Mouse (Mus musculus) forebrain, embryonic 11.5 days (tissue): ENCODE results near the gene Ctsk. TPM values are rescaled to one million over a fixed set of nuclear protein-coding genes. Genes with fewer than 3 reads are reported as not detected.

Experiments
- ATAC-seq: fragments of 200-750 bp; cut with Nextera tagmentation; replicated peaks from 2 replicates; pipeline ENCODE4 v1.8.0; 2017; ENCODE audit warnings: moderate TSS enrichment; ENCODE audit not compliant: low FRiP score
- DNase-seq: peaks from one replicate; pipeline ENCODE4 v3.0.0-alpha.2; 2017; ENCODE audit warnings: low spot score
- H3K27ac ChIP-seq: fragments of 300-500 bp; sonication (generic); 2 replicates; pipeline ENCODE4 v1.5.1; 2014; ENCODE audit warnings: low read depth, low read length
- H3K27me3 ChIP-seq: fragments of 300-500 bp; sonication (generic); 2 replicates; pipeline ENCODE4 v1.6.1; 2014; ENCODE audit warnings: mild to moderate bottlenecking, low read length, mixed read lengths; ENCODE audit not compliant: control insufficient read depth, insufficient read depth
- H3K36me3 ChIP-seq: fragments of 300-500 bp; sonication (generic); 2 replicates; pipeline ENCODE4 v1.6.1; 2014; ENCODE audit warnings: mild to moderate bottlenecking, low read length, moderate library complexity, mixed read lengths; ENCODE audit not compliant: control insufficient read depth, insufficient read depth
- H3K4me1 ChIP-seq: fragments of 300-500 bp; sonication (generic); replicated peaks from 2 replicates; pipeline ENCODE4 v1.6.1; 2014; ENCODE audit warnings: low read length, mixed read lengths; ENCODE audit not compliant: control insufficient read depth, insufficient read depth
- H3K4me2 ChIP-seq: fragments of 300-500 bp; sonication (generic); 2 replicates; pipeline ENCODE4 v1.6.1; 2014; ENCODE audit warnings: low read depth, mild to moderate bottlenecking, low read length, moderate library complexity, mixed read lengths; ENCODE audit not compliant: severe bottlenecking
- H3K4me3 ChIP-seq: fragments of 300-500 bp; sonication (generic); 2 replicates; pipeline ENCODE4 v1.5.1; 2014; ENCODE audit warnings: low read depth, low read length
- H3K9ac ChIP-seq: fragments of 300-500 bp; sonication (generic); 2 replicates; pipeline ENCODE4 v1.6.1; 2014; ENCODE audit warnings: low read length
- H3K9me3 ChIP-seq: fragments of 300-500 bp; sonication (generic); 2 replicates; pipeline ENCODE4 v1.6.1; 2016; ENCODE audit warnings: low read length, mixed read lengths; ENCODE audit not compliant: control insufficient read depth
- WGBS: fragments of 180-500 bp; shearing (Covaris S2); extraction: QIAGEN DNeasy Blood & Tissue Kit; methylation state at CpG from one replicate; pipeline ENCODE4 v1.1.7; 2014; 5-methylcytosine and 5-hydroxymethylcytosine counted together
- polyA plus RNA-seq: library from polyadenylated mRNA; unstranded; fragments of >200 nt; fragmentation: Nextera tagmentation; extraction: Ambion mirVana; gene quantifications from 2 replicates; pipeline ENCODE4 v1.2.1, GENCODE M21; 2014

Gene Ctsk
- polyA plus RNA-seq, 1 experiment from 2014 or later: 5.0 TPM

DNA sequence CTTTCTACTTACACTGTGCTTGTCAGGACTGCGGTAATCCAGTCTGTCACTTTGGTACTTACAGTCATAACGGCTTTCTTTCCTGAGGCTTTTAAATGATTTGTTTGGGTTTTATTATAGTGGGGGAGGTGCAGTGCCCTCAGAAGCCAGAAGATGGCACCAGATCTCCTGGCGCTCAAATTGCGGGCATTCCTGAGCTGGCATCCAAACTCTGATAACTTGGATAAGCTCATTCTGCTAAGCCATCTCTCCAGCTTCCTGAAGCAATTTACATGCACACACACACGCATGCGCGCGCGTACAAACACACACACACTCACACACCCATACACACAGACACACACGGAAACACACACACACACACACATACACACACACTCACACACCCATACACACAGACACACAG lies 18.4 kb downstream of the Ctsk start:
- Histone ChIP-seq H3K27me3 (no peaks in the 10 kb centered on the region), H3K4me1 (no peaks in the 10 kb centered on the region), H3K27ac (no peak overlapping the region), H3K9ac (no peak overlapping the region), H3K4me2 (no peak overlapping the region), H3K4me3 (no peak overlapping the region), H3K36me3 (no peaks in the 10 kb centered on the region), H3K9me3 (no peaks in the 10 kb centered on the region)
- WGBS: 33% methylated on average over 10 of the region's 10 CpGs
- ATAC-seq (0 out of 2 replicates have a peak, but pooled peaks have one; percentile 30), DNase-seq (peak; percentile 80)

DNA sequence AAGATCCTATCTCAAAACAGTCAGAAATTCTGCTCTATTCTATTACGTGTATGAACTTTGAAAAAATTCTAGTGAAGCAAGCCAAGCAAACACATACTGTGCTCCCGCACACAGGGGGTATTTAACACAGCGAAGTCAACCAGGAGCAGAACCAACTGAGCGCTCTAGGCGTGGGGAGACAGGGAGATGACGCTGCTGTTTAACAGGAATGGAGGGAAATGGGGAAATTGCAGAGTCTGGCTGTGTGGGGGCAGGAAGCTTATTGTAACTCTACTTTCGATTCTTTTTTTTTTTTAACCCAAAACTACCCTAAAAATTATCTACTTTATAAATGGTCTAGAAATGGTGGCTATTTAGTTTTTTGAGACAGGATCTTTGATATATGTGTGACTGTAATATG lies 19.8 kb downstream of the Ctsk start:
- DNase-seq: no peak
- WGBS: 85% methylated on average over 7 of the region's 7 CpGs
- no peaks in the 10 kb centered on the region for H3K36me3 ChIP-seq
- no peaks in the 10 kb centered on the region for H3K9me3 ChIP-seq
- H3K9ac ChIP-seq: no peak overlapping the region
- no peak for ATAC-seq
- no peaks in the 10 kb centered on the region for H3K4me1 ChIP-seq
- H3K27me3 ChIP-seq: no peaks in the 10 kb centered on the region
- no peak overlapping the region for H3K4me3 ChIP-seq
- H3K27ac ChIP-seq: no peak overlapping the region
- H3K4me2 ChIP-seq: no peak overlapping the region

DNA sequence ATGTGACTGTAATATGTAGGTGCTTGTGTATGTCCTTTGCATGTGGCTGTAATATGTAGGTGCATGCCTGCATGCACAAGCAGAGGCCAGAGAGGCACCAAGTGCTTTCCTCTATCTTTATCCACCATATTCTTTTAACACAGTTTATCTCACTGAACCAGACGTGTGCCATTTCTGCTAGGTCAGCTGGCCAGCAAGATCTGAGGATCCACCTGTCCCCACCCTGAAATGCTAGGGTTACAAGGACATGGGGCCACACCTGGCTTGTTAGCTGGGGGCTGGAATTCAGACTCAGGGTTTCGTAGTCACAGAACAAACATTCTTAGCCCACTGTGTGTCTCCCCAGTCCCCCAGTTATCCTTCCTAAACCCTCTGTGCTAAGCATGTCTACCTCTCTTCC lies 20.3 kb downstream of the Ctsk start:
- H3K4me3 ChIP-seq: no peak overlapping the region
- no peaks in the 10 kb centered on the region for H3K27me3 ChIP-seq
- DNase-seq: no peak
- no peak overlapping the region for H3K27ac ChIP-seq
- no peaks in the 10 kb centered on the region for H3K4me1 ChIP-seq
- no peak for ATAC-seq
- no peak overlapping the region for H3K4me2 ChIP-seq
- WGBS: 81% methylated on average over 2 of the region's 2 CpGs
- no peaks in the 10 kb centered on the region for H3K36me3 ChIP-seq
- H3K9ac ChIP-seq: no peak overlapping the region
- no peaks in the 10 kb centered on the region for H3K9me3 ChIP-seq

DNA sequence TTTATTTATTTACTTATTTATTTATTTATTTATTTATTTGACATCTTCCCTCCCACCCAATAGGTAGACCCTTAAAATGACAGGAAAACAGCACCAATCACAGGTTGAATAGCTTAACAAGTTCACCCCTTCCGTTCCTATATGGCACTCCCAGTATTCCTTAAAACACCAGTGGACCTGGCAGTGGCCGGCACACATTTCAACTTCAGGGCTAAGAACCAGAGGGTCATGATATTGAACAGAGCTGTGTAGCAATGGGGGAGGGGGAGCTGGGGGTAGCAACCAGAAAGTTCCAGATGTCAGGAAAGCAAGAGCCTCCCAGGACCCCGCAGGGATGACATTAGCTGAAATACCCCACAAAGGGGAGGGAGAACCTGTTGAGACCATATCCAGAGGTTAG lies 21.0 kb downstream of the Ctsk start:
- no peak overlapping the region for H3K4me2 ChIP-seq
- DNase-seq: no peak
- no peaks in the 10 kb centered on the region for H3K9me3 ChIP-seq
- no peaks in the 10 kb centered on the region for H3K27me3 ChIP-seq
- no peak for ATAC-seq
- no peak overlapping the region for H3K27ac ChIP-seq
- no peak overlapping the region for H3K4me3 ChIP-seq
- 94% methylated on average over 3 of the region's 3 CpGs for WGBS
- H3K4me1 ChIP-seq: no peaks in the 10 kb centered on the region
- H3K9ac ChIP-seq: no peak overlapping the region
- no peaks in the 10 kb centered on the region for H3K36me3 ChIP-seq

DNA sequence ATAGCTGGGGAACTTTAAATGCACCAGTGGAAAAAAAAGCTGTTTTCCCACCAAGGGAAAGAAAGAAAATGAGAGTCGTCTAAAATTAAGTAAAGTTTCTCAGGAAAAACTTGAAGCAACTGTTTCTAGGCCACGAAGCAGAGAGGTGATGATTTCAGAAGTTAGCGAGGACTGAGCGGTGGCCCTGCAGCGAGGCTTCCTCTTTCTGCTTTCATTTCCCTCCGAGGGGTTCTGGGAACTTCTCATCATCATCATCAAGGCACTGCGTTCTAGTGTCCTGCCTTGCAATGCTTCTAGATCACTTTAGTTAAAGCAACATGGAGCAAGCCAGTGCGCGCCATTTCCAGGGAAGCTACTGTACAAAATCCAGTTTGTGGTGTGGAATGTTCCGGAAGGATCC lies 22.1 kb downstream of the Ctsk start:
- no peak overlapping the region for H3K9ac ChIP-seq
- H3K4me2 ChIP-seq: no peak overlapping the region
- H3K4me3 ChIP-seq: no peak overlapping the region
- WGBS: 92% methylated on average over 10 of the region's 10 CpGs
- H3K27me3 ChIP-seq: no peaks in the 10 kb centered on the region
- ATAC-seq (no peak), DNase-seq (no peak)
- no peak overlapping the region for H3K27ac ChIP-seq
- H3K9me3 ChIP-seq: no peaks in the 10 kb centered on the region
- no peaks in the 10 kb centered on the region for H3K36me3 ChIP-seq
- no peaks in the 10 kb centered on the region for H3K4me1 ChIP-seq

DNA sequence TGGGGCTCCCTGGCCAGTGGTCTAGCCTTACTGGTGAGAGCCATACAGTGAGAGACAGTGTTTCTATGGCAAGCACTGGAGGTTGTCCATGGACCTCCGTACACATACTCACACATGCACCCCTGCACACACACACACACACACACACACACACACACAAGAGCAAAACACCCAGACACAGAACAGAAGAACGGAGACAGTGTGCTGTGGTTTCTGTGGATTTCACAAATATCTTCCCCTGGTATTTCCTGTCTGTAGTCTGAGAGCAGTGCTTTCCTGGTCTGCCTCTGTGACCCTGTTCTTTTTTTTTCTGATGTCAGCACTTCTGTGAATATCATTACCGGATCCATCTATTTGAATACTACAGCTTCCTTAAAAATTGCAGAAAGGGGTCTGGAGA lies 24.6 kb downstream of the Ctsk start:
- no peak overlapping the region for H3K4me3 ChIP-seq
- DNase-seq (no peak), ATAC-seq (no peak)
- no peaks in the 10 kb centered on the region for H3K36me3 ChIP-seq
- no peak overlapping the region for H3K27ac ChIP-seq
- H3K4me1 ChIP-seq: no peaks in the 10 kb centered on the region
- no peak overlapping the region for H3K4me2 ChIP-seq
- 91% methylated on average over 3 of the region's 3 CpGs for WGBS
- H3K9me3 ChIP-seq: no peaks in the 10 kb centered on the region
- H3K9ac ChIP-seq: no peak overlapping the region
- no peaks in the 10 kb centered on the region for H3K27me3 ChIP-seq

DNA sequence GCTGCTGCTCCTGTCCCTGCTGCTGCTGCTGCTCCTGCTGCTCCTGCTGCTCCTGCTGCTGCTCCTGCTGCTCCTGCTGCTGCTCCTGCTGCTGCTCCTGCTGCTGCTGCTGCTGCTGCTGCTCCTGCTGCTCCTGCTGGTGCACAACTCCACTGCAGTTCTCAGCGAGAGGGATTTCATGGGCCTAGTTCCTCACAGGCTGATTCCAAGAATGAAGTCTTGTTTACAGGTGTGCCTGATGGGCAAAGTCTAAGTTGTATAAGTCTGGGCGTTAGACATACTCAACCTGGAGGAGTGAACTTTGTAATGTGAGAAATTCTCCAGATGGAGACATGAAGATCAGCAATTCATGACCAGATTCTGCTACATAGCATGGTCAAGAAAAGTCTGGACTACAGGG lies 25.6 kb downstream of the Ctsk start:
- 79% methylated on average over 2 of the region's 2 CpGs for WGBS
- ATAC-seq: no peak
- no peak overlapping the region for H3K9ac ChIP-seq
- H3K4me3 ChIP-seq: no peak overlapping the region
- H3K4me1 ChIP-seq: no peaks in the 10 kb centered on the region
- no peak overlapping the region for H3K4me2 ChIP-seq
- no peak overlapping the region for H3K27ac ChIP-seq
- no peak for DNase-seq
- no peaks in the 10 kb centered on the region for H3K36me3 ChIP-seq
- H3K9me3 ChIP-seq: no peaks in the 10 kb centered on the region
- H3K27me3 ChIP-seq: no peaks in the 10 kb centered on the region

DNA sequence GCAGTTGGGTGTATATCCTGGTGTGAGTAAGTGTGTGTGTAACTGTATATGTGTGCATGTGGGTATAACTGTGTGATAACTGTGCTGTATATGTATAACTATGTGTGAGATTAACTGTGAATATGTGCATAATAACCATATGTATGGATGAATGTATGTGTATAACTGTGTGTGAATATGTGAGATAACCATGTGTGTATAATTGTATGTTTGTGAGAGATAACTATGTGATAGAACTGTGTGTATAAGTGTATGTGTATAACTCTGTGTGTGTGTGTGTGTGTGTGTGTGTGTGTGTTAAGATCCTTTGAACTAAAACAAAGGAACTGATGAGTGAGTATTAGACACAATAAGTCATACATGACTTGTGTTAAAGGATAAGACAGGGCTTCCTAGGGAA lies 27.1 kb downstream of the Ctsk start:
- no peak overlapping the region for H3K4me3 ChIP-seq
- H3K27ac ChIP-seq: no peak overlapping the region
- H3K9ac ChIP-seq: no peak overlapping the region
- no peaks in the 10 kb centered on the region for H3K27me3 ChIP-seq
- H3K4me1 ChIP-seq: no peaks in the 10 kb centered on the region
- no peaks in the 10 kb centered on the region for H3K9me3 ChIP-seq
- H3K36me3 ChIP-seq: no peaks in the 10 kb centered on the region
- DNase-seq: no peak
- ATAC-seq: no peak
- no peak overlapping the region for H3K4me2 ChIP-seq

DNA sequence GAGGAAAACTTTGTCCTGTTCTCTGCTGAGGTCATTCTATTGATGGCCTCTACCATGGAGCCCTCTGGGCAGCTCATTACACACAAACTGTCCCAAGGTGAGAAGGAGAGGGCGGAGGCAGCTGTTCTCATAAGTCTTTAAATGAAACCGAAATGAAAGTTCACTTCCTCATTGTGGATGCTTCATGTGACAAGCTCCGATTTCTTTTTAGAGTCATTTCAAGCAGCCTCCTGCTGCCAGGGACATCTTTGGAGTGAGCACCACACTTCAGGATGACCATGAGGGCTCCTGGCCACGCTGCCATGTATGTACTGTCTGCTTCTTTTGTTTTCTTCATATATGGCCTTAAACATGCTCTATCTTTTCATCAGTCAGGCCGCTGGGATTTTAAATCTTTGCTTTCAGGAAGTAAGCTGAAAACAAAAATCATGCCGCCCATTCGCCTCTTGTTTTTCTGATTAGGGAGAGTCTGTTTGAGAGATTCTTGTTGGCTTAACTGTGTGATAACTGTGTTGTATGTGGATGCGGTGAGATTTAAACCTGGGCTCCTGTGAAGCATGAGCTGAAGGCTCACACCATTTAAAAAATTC lies 27.7 kb downstream of the Ctsk start, which contains the start of gene Ctss:
Gene Ctss, plus strand, starts transcription at position 165 of the 590 bp plus-strand sequence.
- no peak within 1 kb of the TSS for H3K9ac ChIP-seq
- no peaks in the 10 kb centered on the region for H3K4me1 ChIP-seq
- no peak within 1 kb of the TSS for H3K4me3 ChIP-seq
- DNase-seq (no peak), ATAC-seq (no peak)
- no peaks in the 10 kb centered on the region for H3K27me3 ChIP-seq
- no peaks in the 10 kb centered on the region for H3K36me3 ChIP-seq
- no peak within 1 kb of the TSS for H3K27ac ChIP-seq
- H3K4me2 ChIP-seq: no peak within 1 kb of the TSS
- 91% methylated on average over 8 of the region's 8 CpGs for WGBS
- H3K9me3 ChIP-seq: no peaks in the 10 kb centered on the region
